Mouse (Mus musculus): ENCODE results near the gene Bola1. TPM values are rescaled to one million over a fixed set of nuclear protein-coding genes. Genes with fewer than 3 reads are reported as not detected.

Gene Bola1
- polyA plus RNA-seq, 1 experiment from 2014 or later: 53.6 TPM

GRCm38 (mm10) chr3:96159820-96160219 is 59.7 kb downstream of the Bola1 start:
- Histone ChIP-seq H3K27ac (replicated peaks) (peak overlapping the region; percentile 96), H3K9me3 (ENCODE audit: control insufficient read depth, low read length) (no peaks in the 10 kb centered on the region), H3K9ac (ENCODE audit: low read length) (no peak overlapping the region), H3K4me1 (replicated peaks; ENCODE audit: control insufficient read depth, insufficient read depth) (peaks cover 5% of the 10 kb centered on the region), H3K4me2 (replicated peaks; ENCODE audit: low read depth) (peak overlapping the region; percentile 64), H3K36me3 (ENCODE audit: control insufficient read depth, insufficient read depth, low read length) (peaks cover 11% of the 10 kb centered on the region), H3K4me3 (ENCODE audit: low read depth, low read length) (no peak overlapping the region), H3K27me3 (ENCODE audit: control insufficient read depth, insufficient read depth, low read length) (no peaks in the 10 kb centered on the region)
- ATAC-seq (ENCODE audit: low FRiP score, low TSS enrichment) (peak; percentile 40), DNase-seq (ENCODE audit: low spot score) (no peak)
- no peak for TF ChIP-seq EP300 (optimal IDR thresholded peaks at IDR 0.05)
- TF ChIP-seq CTCF (IDR thresholded peaks at IDR 0.05; ENCODE audit: low read depth): no peak
- 55% methylated on average over 4 of the region's 4 CpGs for WGBS

GRCm38 (mm10) chr3:96155501-96155900 is 64.0 kb downstream of the Bola1 start:
- TF ChIP-seq EP300 (optimal IDR thresholded peaks at IDR 0.05) (no peak), CTCF (IDR thresholded peaks at IDR 0.05; ENCODE audit: low read depth) (no peak)

GRCm38 (mm10) chr3:96152611-96153010 is 66.9 kb downstream of the Bola1 start:
- H3K36me3 ChIP-seq (ENCODE audit: control insufficient read depth, insufficient read depth, low read length): peaks cover 41% of the 10 kb centered on the region
- no peaks in the 10 kb centered on the region for H3K27me3 ChIP-seq (ENCODE audit: control insufficient read depth, insufficient read depth, low read length)
- H3K4me3 ChIP-seq (ENCODE audit: low read depth, low read length): no peak overlapping the region
- no peak overlapping the region for H3K9ac ChIP-seq (ENCODE audit: low read length)
- H3K27ac ChIP-seq (replicated peaks): no peak overlapping the region
- TF ChIP-seq CTCF (IDR thresholded peaks at IDR 0.05; ENCODE audit: low read depth): no peak
- H3K4me1 ChIP-seq (replicated peaks; ENCODE audit: control insufficient read depth, insufficient read depth): no peaks in the 10 kb centered on the region
- H3K4me2 ChIP-seq (replicated peaks; ENCODE audit: low read depth): no peak overlapping the region
- ATAC-seq (ENCODE audit: low FRiP score, low TSS enrichment) (no peak), DNase-seq (ENCODE audit: low spot score) (no peak)
- 92% methylated on average over 5 of the region's 5 CpGs for WGBS
- H3K9me3 ChIP-seq (ENCODE audit: control insufficient read depth, low read length): no peaks in the 10 kb centered on the region

More at GRCm38 (mm10) chr3:96155501-96155900, 64.0 kb downstream of the Bola1 start:
- Histone ChIP-seq H3K27me3 (ENCODE audit: control insufficient read depth, insufficient read depth, low read length) (no peaks in the 10 kb centered on the region), H3K9me3 (ENCODE audit: control insufficient read depth, low read length) (no peaks in the 10 kb centered on the region), H3K4me3 (ENCODE audit: low read depth, low read length) (no peak overlapping the region), H3K4me2 (replicated peaks; ENCODE audit: low read depth) (no peak overlapping the region), H3K27ac (replicated peaks) (no peak overlapping the region), H3K36me3 (ENCODE audit: control insufficient read depth, insufficient read depth, low read length) (peaks cover 38% of the 10 kb centered on the region), H3K9ac (ENCODE audit: low read length) (no peak overlapping the region), H3K4me1 (replicated peaks; ENCODE audit: control insufficient read depth, insufficient read depth) (peaks cover 5% of the 10 kb centered on the region)
- ATAC-seq (ENCODE audit: low FRiP score, low TSS enrichment): no peak
- DNase-seq (ENCODE audit: low spot score): no peak
- WGBS: 85% methylated on average over 8 of the region's 8 CpGs

- Histone ChIP-seq H3K27ac (replicated peaks) (no peak overlapping the region), H3K9me3 (ENCODE audit: control insufficient read depth, low read length) (no peaks in the 10 kb centered on the region), H3K9ac (ENCODE audit: low read length) (no peak overlapping the region), H3K4me2 (replicated peaks; ENCODE audit: low read depth) (no peak overlapping the region), H3K4me1 (replicated peaks; ENCODE audit: control insufficient read depth, insufficient read depth) (no peaks in the 10 kb centered on the region), H3K27me3 (ENCODE audit: control insufficient read depth, insufficient read depth, low read length) (no peaks in the 10 kb centered on the region), H3K36me3 (ENCODE audit: control insufficient read depth, insufficient read depth, low read length) (peaks cover 41% of the 10 kb centered on the region), H3K4me3 (ENCODE audit: low read depth, low read length) (no peak overlapping the region)
- DNase-seq (ENCODE audit: low spot score): no peak
- ATAC-seq (ENCODE audit: low FRiP score, low TSS enrichment): no peak
- WGBS: 87% methylated on average over 7 of the region's 7 CpGs
- no peak for TF ChIP-seq EP300 (optimal IDR thresholded peaks at IDR 0.05)
- TF ChIP-seq CTCF (IDR thresholded peaks at IDR 0.05; ENCODE audit: low read depth): no peak
Observed at GRCm38 (mm10) chr3:96151836-96152235, 67.7 kb downstream of the Bola1 start.

GRCm38 (mm10) chr3:96147950-96148349 is 71.6 kb downstream of the Bola1 start:
- Histone ChIP-seq H3K36me3 (ENCODE audit: control insufficient read depth, insufficient read depth, low read length) (peaks cover 18% of the 10 kb centered on the region), H3K4me3 (ENCODE audit: low read depth, low read length) (no peak overlapping the region), H3K27ac (replicated peaks) (no peak overlapping the region), H3K9ac (ENCODE audit: low read length) (no peak overlapping the region), H3K4me1 (replicated peaks; ENCODE audit: control insufficient read depth, insufficient read depth) (no peaks in the 10 kb centered on the region), H3K4me2 (replicated peaks; ENCODE audit: low read depth) (no peak overlapping the region), H3K9me3 (ENCODE audit: control insufficient read depth, low read length) (no peaks in the 10 kb centered on the region), H3K27me3 (ENCODE audit: control insufficient read depth, insufficient read depth, low read length) (no peaks in the 10 kb centered on the region)
- no peak for ATAC-seq (ENCODE audit: low FRiP score, low TSS enrichment)
- DNase-seq (ENCODE audit: low spot score): peak; percentile 34
- WGBS: 12% methylated on average over 5 of the region's 5 CpGs
- TF ChIP-seq CTCF (IDR thresholded peaks at IDR 0.05; ENCODE audit: low read depth) (peak; percentile 89), EP300 (optimal IDR thresholded peaks at IDR 0.05) (no peak)

Small RNAs within 50 kb of the gene (microRNA-seq; reads per million reads assigned to microRNA genes)
- gene Gm44492 (not detected), gene Gm47311 (not detected), gene Gm47313 (not detected)

Other genes starting within 250 kb of the Bola1 start
- gene Plekho1, start 223.7 kb downstream of the Bola1 start, polyA plus RNA-seq (2015; fragmentation: Nextera tagmentation; extraction: Ambion mirVana): 26.1 and 30.6 TPM in 2 replicates
- gene Vps45, start 161.2 kb downstream of the Bola1 start, polyA plus RNA-seq (2015; fragmentation: Nextera tagmentation; extraction: Ambion mirVana): 28.0 and 32.1 TPM in 2 replicates
- 12.3 and 14.5 TPM in 2 replicates for gene Otud7b, start 115.2 kb downstream of the Bola1 start, polyA plus RNA-seq (2015; fragmentation: Nextera tagmentation; extraction: Ambion mirVana)
- 8.2 and 10.2 TPM in 2 replicates for gene Mtmr11, start 57.7 kb downstream of the Bola1 start, polyA plus RNA-seq (2015; fragmentation: Nextera tagmentation; extraction: Ambion mirVana)
- 70.1 and 72.8 TPM in 2 replicates for gene Sf3b4, start 47.4 kb downstream of the Bola1 start, polyA plus RNA-seq (2015; fragmentation: Nextera tagmentation; extraction: Ambion mirVana)
- 2.9 and 4.2 TPM in 2 replicates for gene Sv2a, start 38.6 kb downstream of the Bola1 start, polyA plus RNA-seq (2015; fragmentation: Nextera tagmentation; extraction: Ambion mirVana)
- 0.68 TPM in 1 of 2 replicates, not detected in the other for gene Hist2h2ab, start 156 bp upstream of the Bola1 start, polyA plus RNA-seq (2015; fragmentation: Nextera tagmentation; extraction: Ambion mirVana)
- gene Hist2h2ac, start 1.2 kb upstream of the Bola1 start, polyA plus RNA-seq (2015; fragmentation: Nextera tagmentation; extraction: Ambion mirVana): 3.1 and 6.2 TPM in 2 replicates
- gene Hist2h2be, start 1.4 kb upstream of the Bola1 start, polyA plus RNA-seq (2015; fragmentation: Nextera tagmentation; extraction: Ambion mirVana): 3.2 and 3.4 TPM in 2 replicates
- gene Hist2h3c2, start 19.4 kb upstream of the Bola1 start, polyA plus RNA-seq (2015; fragmentation: Nextera tagmentation; extraction: Ambion mirVana): 1.2 and 2.8 TPM in 2 replicates
- gene Hist2h2aa2, start 20.6 kb upstream of the Bola1 start, polyA plus RNA-seq (2015; fragmentation: Nextera tagmentation; extraction: Ambion mirVana): 218 and 246 TPM in 2 replicates
- gene Hist2h2aa1, start 25.8 kb upstream of the Bola1 start, polyA plus RNA-seq (2015; fragmentation: Nextera tagmentation; extraction: Ambion mirVana): 81.4 and 98.7 TPM in 2 replicates
- gene Hist2h3c1, start 27.0 kb upstream of the Bola1 start, polyA plus RNA-seq (2015; fragmentation: Nextera tagmentation; extraction: Ambion mirVana): 0.44 and 1.2 TPM in 2 replicates
- gene Hist2h4, start 43.6 kb upstream of the Bola1 start, polyA plus RNA-seq (2015; fragmentation: Nextera tagmentation; extraction: Ambion mirVana): 5.4 and 9.8 TPM in 2 replicates
- gene Hist2h3b, start 48.9 kb upstream of the Bola1 start, polyA plus RNA-seq (2015; fragmentation: Nextera tagmentation; extraction: Ambion mirVana): 16.4 and 34.4 TPM in 2 replicates
- 3.8 and 5.5 TPM in 2 replicates for gene Hist2h2bb, start 50.0 kb upstream of the Bola1 start, polyA plus RNA-seq (2015; fragmentation: Nextera tagmentation; extraction: Ambion mirVana)
- 2.5 and 3.8 TPM in 2 replicates for gene Fcgr1, start 74.3 kb upstream of the Bola1 start, polyA plus RNA-seq (2015; fragmentation: Nextera tagmentation; extraction: Ambion mirVana)
- gene BC107364, start 232.6 kb upstream of the Bola1 start, polyA plus RNA-seq (2015; fragmentation: Nextera tagmentation; extraction: Ambion mirVana): 0.18 and 0.36 TPM in 2 replicates

Data from stomach, postnatal 0 days (tissue).